Mouse (Mus musculus) layer of hippocampus, postnatal 36 days (tissue): ENCODE results near the gene Rnf166. TPM values are rescaled to one million over a fixed set of nuclear protein-coding genes. Genes with fewer than 3 reads are reported as not detected.
A peak's percentile ranks its signal among the peaks of the same experiment; 100 is the strongest.

Source experiments
- DNase-seq, 2 experiments: peaks; one replicate each; pipeline ENCODE4 v3.0.0; 2022
- total RNA-seq, 2 experiments: library from RNA; stranded (reverse); gene quantifications; 2 replicates each; pipeline ENCODE4 v1.2.3; 2021

Rnf166 gene
- total RNA-seq, 2 experiments from 2014 or later: 31.8 to 36.3 TPM

DNA sequence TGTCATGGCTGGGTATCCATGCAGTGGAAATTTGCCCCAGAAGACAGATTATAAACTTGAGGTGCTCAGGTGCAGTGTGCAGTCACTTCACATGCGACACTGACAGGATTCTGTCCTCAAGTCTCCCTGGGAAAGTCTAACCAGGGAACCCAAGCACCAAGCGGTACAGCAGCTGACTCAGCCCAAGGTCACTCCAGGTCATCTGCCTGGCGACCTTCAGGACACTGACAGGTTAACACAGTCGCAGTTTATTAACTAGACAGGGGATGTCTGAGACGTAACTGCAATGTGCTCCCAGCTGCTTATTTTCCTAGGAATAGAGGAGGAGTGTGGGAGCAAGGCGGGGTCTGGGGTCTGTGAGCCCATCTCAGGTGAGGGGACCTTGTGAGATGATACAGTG, 6.5 kb downstream of the Rnf166 start:
- DNase-seq: no peak

DNA sequence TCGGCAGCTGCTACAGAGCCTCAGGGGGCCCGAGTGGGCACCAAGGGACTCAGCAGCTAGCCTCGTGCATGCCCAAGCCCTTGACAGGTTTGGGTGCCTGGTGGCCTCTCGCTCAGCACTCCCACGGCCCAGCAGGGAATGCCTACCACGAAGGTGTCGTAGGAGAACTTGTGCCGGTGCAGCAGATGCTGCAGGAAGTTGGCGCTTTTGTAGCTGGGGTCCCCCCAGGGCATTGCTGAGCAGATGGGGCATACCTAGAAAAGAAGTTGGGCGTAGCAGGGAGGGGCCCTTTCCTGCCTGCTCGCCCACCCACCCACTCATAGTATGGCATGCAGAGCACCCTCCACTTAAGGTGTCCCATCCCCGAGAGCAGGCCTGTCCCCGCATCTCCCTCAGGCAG, 8.0 kb downstream of the Rnf166 start:
- DNase-seq: no peak

DNA sequence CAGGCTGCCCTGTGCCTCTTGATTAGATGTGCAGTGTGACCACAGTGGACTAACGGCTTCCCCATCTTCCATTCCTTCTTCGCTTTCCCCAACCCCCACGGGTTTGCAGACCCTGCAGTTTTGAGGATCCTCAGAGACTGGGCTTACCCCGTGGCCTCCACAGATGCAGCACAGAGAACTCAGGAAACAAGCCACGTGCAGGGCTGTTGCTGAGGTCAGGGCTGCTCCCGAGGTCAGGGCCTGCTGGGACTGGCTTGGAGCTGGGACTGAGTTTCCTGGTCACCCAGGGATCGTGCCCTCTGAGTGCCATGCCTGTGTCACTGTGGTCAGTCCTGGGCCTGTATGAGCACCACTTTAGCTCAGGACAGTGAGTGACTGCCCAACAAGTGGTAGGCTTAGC, 10.9 kb downstream of the Rnf166 start:
- DNase-seq: no peak

DNA sequence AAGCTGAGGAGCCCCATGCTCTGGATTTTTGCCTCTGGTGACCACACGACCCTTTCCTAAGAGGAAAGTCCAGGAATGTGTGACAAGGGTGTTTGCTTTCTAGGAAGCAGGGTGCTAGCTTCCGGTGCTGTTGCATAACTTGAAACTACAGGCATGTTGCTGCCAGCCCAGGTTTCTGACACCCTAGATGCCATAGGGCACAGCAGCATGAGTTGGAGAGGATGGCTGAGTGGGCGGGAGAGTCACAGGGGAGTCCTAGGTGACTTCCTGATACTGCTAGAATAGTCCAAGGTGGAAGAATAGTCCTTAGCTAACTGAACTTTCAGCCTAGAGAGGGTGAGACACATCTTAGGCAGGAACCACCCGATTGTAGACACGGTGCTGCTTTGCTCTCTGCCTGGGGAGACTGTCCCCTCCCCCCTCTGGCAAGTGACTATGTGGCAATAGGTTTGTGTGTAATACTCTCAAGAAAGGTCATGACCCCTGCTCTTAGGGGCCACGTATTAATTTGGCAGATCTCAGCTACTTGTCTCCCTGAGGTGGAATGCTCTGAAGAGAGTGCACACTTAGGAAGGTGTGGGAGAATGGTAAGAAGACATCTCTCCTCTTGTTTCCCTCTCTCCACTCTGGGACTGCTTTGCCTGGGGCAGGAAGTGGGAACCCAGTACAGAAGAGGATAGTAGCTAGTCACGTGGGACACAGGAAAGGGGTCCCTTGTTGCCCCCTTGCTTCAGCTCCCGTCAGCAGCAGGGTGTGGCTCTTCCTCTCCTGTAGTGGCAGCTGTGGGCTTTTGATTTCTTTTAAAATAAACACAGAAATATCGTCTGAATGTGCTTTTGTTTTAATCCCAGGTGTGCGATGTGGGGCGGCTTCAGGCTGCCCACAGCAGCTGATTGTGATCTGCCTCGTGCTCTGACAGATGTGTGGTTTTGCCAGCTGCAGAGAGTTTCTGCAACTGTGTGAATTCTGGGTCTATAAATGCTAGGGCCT, 11.9 kb downstream of the Rnf166 start:
- no peak for DNase-seq

DNA sequence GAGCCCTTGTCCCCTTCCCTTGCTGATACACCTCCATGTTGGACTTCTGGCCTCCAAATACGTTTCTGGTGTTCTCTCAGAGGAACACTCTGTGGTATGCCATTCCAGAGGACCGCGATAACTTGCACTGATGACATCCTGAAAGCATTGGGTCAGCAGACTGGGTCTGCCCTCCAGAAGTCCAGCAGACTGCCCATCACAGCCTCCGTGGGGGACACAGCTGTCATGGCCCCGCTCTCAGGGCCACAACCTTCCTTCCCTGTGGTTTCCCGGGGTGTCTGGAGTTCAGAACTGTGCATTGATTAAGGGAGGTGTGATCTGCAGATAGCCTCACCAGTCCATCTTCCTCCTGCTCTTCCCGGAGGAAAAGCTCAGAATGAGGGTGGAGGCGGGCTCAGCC, 13.4 kb downstream of the Rnf166 start:
- DNase-seq: no peak

DNA sequence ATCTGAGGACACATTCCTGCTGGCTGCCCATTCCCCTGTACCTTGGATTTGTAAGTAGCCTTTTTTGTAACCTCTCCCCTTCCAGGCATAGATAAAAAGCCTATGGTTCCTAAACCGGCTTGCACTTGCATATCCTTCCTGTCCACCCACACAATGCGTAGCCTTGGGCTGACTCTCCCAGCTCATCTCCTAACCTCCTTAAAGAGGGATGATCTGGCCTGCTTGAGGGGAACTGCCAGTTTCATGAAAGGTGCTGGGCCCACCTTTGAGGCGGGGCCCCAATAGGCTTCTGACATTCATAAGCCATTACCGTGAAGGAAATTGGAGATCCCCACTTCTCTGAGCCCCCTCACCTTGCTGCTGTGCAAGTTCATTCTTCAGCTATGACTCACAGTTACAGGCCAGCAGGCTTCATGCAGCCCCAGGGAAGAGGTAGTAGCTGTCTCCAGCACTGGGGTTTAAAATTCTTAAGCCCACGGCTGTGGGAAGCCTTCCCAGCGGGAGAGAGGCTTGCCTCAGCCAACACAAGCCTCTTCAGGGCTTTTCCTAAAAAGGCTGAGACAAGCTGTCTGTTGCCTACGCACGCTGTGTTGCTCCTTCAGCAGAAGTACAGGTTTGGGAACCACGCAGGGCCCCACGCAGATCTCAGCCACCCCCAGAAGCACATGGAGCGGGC, 14.3 kb downstream of the Rnf166 start:
- peak; percentile 48 to 53 for DNase-seq

DNA sequence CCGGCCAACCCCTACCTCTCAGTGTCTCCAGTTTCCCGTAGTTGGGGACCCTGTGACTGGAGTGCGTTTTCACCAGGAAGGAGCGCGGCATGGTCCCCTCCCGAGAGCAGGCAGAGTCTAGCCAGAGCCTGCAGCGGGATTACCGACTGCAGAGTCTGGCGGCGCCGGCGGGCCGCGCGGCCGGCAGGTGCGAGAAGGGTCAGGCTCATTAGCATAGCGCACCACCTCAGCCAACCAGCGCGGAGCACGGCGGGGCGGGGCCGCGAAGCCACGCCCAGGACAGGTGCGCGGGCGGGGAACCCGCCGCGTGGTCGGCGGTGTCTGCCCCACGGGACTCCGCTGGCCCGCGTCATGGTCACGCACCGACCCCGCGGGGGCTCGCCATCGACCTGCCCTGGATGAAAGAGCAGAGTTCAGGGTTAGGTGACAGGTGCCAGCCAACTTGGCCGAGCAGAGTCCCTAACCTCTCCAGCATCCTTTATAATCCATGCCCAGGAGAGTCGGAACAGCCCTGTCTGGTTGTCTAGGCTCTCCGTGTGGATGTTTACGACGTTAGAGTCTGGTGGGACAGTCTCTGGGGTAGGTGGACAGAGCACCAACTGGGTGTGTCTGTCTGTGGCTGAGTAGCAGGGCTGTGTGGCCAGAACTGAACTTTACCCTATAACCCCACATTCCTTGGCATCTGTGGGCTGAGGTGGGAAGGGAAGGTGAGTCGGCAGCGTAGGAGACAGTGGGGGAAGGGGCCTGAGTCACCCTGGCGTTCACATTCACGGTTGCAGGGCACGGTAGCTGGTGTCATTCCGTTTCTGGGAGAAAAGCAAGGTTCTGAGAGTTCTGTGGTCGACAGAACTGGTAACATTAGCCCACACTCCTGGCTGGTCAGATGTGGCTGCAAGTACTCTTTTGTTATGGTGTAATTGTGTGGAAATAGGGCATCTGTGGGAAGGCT, 15.1 kb downstream of the Rnf166 start, which contains the start of gene Snai3:
Gene Snai3, minus strand, starts transcription at position 210 of the 949 bp plus-strand sequence.
- no peak for DNase-seq

DNA sequence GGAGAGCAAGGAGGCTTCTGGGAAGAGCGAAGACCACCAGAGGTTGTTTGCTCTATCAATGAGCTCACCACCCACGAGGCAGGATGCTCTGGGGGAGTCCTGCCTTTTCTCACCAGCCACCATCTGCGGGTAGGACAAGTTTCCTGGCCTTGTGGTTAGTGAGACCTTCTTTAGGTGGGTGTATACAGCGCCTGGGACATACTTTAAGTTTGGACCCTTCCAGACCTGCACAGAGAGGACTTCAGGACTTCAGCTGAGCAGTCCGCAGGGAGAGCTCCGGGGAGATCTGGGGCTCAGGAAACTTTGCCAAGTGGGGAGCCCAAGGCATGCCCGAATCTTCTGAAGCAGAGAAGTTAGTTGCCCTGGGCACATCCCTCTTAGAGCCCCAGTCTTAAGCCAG, 15.9 kb downstream of the Rnf166 start:
- no peak for DNase-seq

DNA sequence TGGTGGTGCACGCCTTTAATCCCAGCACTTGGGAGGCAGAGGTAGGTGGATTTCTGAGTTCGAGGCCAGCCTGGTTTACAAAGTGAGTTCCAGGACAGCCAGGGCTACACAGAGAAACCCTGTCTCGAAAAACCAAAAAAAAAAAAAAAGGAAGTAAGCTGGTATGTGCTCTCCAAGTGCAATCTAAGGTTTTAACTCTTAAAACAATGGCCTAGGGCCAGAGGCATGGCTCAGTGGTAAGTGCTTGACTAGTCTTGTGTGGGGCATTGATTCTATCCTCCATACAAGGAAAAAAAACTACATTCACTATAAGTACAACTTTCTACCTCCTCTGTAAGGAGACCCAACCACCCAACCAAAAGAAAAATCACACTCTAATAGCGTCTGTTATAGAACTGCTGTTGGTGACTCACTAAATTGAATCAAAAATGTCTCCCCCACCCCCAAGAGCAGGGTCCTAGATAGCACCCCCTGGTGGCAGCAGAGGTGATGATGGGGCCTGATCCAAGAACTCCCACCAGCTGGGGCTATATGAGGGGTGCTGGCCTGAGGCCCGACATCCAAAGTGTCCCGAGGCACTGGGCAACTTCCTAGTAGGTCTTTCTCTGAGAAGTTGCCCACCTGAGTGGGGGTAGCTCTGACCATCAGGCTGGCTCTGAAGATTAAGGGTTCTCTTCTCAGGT, 16.5 kb downstream of the Rnf166 start:
- DNase-seq: no peak

DNA sequence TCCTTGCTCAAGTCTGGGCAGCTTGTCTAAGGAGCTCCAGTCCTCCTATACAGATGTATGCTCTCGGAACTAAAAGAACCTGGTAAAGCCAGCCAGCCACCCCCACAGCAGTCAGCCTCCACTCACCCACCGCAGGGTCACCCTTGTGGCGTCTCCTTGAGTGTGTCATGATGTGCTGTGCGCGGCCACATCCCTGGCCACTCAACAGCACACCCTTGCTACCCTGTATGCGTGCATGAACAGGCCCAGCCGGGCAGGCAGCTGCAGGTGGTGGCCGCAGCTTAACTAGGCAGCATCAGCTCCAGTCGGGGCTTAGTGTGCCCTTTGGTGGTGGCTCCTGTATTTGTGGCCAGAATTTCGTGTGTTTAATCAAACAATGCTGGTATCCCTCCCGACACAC, 18.7 kb downstream of the Rnf166 start:
- DNase-seq: no peak

DNA sequence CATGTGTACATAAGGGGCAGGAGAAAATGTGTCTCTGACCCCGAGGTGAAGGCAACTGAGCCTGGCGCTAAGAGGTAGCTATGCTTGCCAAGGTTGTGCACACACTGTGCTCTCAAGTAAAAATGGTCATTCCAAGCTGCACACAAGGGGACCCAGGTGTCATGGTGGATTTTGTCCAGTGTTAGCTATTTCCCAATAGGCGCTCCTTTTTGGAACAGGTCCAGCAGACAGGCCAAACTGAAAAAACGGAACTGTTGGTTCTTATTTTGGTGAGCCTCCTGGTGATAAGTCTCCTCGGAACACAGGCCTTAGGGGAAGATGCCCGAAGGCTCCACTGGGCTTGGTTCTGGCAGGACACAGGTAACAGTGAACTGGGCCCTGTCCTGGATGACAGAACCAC, 21.5 kb downstream of the Rnf166 start:
- no peak for DNase-seq

DNA sequence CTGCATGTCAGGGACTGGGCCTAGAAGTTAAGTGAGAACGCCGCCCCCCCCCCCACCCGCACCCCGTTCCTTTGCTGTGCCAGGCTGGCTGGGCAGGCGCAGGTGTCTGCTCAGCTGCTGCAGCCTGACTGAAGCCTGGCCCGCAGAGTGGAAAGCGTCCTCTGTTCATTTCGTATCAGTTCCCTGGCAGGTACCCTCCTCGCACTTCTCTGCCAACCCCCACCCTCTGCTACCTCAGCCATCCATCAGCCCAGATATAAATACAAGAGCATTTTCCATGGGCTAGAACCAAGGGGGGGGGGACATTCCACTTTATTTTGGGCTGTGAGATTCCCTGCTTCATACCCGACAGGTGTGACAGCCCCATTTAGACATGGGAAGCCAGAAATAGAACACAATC, 23.7 kb downstream of the Rnf166 start:
- no peak for DNase-seq

DNA sequence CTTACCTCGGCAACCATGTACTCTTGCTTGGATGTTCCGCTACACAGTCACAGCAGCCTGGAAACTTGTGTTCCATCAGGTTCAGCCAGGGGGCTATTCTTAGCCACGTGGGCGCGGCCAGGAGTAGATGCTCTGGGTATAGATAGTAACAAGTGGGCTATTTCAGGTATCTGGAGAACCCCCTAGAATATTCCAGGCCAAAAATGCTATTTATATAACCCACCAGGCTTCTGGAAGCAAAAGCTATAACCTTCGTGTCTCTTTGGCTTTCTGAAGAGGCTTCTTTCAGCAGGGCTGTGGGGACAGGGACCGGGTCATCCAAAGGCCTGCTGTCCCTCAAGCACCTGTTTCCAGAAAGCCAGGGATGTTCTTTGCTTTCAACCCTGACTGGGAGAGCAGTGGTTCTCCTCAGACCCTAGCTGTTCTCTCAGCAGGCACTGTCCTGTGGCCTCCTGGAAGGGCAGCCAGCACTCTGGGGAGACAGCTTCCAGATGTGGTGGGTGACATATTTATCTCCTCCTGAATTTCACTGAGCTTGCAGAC, 24.6 kb downstream of the Rnf166 start:
- DNase-seq: no peak

DNA sequence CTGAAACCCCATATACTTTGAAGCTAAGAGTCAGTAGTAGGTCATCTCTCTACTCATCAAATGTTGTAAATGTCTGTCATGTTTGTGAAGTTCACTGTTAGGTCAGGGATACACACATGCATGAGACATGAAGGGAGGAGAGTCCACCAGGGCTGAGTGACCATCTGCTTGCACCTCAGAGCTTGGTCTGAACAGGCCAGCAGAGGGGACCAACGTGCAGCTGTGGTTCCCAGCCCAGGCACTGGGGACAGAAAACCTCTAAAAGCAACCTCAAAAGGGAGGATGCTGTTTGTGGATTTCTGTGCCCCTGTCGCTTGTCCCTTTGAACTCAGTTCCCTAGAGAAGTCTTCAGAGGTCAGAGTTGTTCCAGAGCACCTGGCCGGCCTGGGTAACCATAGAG, 30.7 kb downstream of the Rnf166 start:
- no peak for DNase-seq

DNA sequence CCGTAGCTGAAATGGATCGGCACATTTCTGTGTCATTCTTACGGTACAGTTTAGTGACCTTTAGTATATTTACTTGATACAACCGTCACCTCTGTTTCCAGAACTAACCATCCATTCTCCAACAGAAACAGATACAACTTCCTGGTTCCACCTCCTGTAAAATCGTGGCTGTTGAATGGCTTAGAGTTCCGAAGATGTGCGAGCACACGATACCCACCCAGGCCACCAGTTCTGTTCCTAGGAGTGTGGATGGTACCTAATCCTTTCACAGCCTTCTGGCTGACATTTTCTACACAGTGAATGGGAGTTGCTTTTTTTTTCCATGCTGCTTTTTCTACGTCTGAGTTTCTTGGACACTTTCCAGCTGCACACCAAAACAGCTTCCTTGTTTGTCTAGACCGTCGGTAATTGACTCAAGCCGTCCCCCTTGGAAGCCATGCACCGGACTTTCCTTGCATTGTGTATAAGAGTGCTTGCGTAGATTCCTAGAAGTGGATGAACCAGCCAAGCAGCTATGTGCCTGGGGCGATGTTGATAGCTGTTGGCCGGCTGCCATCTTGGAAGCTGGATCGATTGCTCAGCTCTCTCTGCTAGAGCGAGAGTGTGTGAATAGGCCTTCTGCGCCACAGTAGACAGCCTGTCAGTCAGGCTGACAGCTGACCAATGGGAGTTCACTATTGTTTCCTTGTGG, 31.7 kb downstream of the Rnf166 start:
- peak; percentile 84 to 85 for DNase-seq

DNA sequence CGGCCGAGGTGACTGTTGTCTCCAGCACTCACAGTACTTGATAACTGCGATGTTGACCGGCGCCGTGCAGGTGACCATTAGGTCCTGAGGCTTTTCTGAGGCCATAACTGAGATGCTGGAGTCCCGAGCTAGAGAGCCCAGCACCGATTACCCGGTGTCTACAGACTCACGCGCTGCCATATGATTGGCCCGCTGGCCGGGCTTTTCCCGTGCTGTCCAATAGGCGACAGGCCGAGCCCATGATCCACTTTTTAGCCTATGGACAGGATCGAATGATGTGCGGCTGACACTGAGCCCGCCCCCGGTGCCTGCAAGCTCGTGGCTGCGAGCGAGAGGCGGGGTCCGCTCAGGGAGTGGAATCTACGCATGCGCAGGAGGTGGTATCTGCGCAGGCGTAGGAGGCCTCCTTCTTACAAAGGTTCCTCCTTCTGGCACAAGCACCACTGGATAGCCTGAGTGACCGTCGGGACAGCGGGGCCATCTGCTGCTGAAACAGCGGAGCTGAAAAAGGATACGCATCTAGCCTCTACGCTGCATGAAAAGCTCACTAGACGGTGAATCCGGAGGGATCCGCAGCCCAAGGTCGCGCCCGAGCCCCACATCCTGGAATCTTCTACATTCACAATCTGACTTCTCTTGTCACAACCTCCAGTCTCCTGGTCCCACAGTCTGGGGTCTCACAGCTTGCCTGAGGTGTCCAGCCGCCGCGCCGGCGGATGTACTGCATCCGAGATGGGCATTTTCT, 32.4 kb downstream of the Rnf166 start, which contains the start of gene Mvd:
Gene Mvd, minus strand, starts transcription at position 161 of the 745 bp plus-strand sequence.
- peak; percentile 98 to 99 for DNase-seq

DNA sequence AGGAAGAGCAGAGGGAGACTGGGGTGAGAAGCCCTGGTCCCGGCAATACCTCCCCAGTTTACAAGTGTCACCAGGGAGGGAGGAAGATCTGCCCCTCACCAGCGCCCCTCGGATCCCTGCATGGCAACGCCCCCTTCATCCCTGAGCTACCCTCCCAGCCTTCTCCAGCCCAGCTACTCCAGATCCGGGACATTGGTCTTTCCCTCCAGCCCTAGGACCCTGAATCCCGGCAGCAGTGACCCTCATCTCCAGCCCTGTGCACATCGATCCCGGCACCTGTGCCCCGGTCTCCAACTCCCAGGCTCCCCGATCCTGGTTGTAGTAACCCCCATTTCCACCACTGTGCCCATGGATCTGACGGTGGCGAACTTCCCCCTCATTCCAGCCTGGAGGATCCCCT, 33.1 kb downstream of the Rnf166 start:
- DNase-seq: no peak

DNA sequence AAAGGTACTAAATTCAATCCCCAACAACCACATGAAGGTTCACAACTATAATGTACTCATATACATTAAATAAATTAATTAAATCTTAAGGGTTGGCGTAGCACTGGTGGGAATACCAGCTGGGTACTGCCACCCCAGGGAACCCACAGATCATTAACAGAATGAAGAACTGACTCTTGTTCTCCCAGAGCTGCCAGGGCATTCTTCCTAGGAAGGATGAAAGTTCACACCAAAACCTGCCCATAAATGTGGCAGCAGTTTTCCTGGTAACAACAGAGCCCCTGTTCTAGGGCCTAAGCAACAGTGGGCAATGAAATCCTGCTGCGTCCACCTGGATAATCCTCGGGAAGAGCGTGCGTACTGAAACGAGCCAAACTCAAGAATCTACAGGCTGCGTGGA, 33.5 kb downstream of the Rnf166 start:
- no peak for DNase-seq

DNA sequence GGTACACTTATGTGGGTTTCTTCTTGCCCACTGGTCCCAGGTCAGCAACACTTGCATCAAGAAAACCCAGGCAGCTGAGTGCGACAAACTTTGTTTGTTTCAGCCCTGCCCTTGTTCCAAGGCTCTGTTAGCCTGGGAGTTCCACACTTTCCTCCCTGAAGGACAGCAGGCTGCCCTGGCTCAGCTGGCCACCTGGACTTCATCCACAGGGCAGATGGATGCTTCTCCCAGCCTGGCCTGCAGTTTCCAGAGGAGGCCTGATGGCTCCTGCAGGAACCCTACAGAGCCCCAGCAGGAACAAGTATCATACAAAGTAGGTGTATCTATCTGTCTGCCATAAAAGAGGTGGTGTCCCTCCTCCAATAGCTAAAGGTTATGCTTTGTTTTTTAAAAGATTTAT, 34.5 kb downstream of the Rnf166 start:
- no peak for DNase-seq

DNA sequence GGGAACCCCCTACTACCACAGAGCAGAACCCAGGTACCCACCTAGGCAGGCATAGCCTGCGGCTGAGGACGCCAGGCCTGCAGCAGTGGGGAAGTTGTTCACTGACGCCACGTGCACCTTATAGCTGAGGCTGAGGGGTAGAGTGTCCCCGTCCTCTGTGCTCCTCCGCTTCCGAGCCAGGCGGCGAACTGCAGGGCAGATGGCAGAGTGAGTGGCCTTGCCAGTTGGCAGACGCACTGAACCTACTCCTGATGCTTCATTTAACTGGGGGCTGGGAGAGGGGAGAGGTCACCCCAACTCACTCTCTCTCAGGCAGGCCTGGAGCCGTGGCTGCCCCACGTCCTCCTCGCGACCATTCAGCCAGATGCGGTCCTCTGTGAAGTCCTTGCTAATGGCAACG, 36.5 kb downstream of the Rnf166 start:
- no peak for DNase-seq
